Mouse (Mus musculus) E14TG2a.4 (cell line): ENCODE measurements at regions not wholly inside any gene's neighbourhood (a gene's known extent, or its start where the extent isn't known, plus 50 kb on each side); places are given as distances from the start of the nearest gene placed in this dataset.

Experiments
- H3K27me3 ChIP-seq: 2 replicates; pipeline ENCODE4 v1.6.1; 2014; ENCODE audit warnings: low read length, control low read depth; ENCODE audit not compliant: insufficient read depth
- H3K36me3 ChIP-seq: 2 replicates; pipeline ENCODE4 v1.6.1; 2014; ENCODE audit warnings: low read length, control low read depth; ENCODE audit not compliant: insufficient read depth
- H3K4me1 ChIP-seq: replicated peaks from 2 replicates; pipeline ENCODE4 v1.6.1; 2014; ENCODE audit warnings: low read depth, low read length, control low read depth
- H3K4me3 ChIP-seq: replicated peaks from 2 replicates; pipeline ENCODE4 v1.5.1; 2014; ENCODE audit warnings: mild to moderate bottlenecking, low read length
- H3K9me3 ChIP-seq: 2 replicates; pipeline ENCODE4 v1.6.1; 2014; ENCODE audit warnings: low read length, control low read depth
- CTCF ChIP-seq: conservative IDR thresholded peaks from 2 replicates; pipeline ENCODE4 v1.5.1; 2014; ENCODE audit warnings: low read length
- NANOG ChIP-seq: IDR thresholded peaks from 2 replicates; pipeline ENCODE4 v1.6.1; 2014; ENCODE audit warnings: borderline replicate concordance, low read length, mixed read lengths
- POU5F1 ChIP-seq: IDR thresholded peaks from 2 replicates; pipeline ENCODE4 v1.6.1; 2014; ENCODE audit warnings: low read length, borderline replicate concordance

DNA sequence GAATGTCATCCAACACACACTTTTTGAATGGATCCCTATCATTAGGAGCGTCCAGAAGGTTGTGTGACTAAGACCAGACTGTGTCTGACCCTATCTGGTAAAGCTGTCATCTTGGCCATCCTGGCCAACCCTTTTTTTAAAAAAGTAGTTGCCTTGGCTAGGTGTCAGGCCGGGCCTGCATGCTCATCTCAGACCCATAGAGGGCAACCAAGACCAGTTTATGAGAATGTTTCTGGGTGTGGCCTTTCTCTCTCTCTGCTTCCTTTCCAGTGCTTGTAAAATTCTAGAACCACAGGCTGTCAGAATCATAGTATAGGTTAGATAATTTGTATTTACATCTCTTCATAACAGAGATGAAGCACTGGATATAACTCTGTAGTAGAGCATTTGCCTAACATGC is 62.8 kb upstream of the Las1l start:
- Histone ChIP-seq H3K4me3 (no peak overlapping the region), H3K4me1 (no peaks in the 10 kb centered on the region), H3K36me3 (no peaks in the 10 kb centered on the region), H3K27me3 (no peaks in the 10 kb centered on the region), H3K9me3 (peaks cover 5% of the 10 kb centered on the region)
- no peak for TF ChIP-seq POU5F1
- TF ChIP-seq CTCF = peak; percentile 38

DNA sequence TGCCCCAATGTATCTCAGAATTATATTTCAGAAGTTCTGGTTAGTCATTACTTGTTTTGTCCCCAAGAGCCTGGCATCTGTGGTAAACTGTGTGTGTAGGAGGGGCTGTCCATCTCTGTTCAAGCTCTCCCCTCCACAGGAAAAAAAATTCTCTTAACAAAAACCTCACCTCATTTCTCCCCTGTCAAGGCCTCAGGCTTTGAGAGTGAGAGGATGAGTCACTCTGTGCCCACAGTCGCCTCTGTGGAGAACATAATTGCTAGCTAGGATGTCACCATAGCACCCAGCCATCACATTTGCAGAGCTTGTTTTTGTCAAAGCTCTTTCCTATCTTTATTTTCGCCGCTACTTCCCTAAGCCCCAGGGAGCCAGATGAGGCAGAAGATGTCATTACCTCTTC is 63.6 kb upstream of the Las1l start:
- Histone ChIP-seq H3K36me3 (no peaks in the 10 kb centered on the region), H3K27me3 (no peaks in the 10 kb centered on the region), H3K4me3 (no peak overlapping the region), H3K4me1 (no peaks in the 10 kb centered on the region), H3K9me3 (peaks cover 5% of the 10 kb centered on the region)
- TF ChIP-seq POU5F1 (no peak), CTCF (no peak), NANOG (no peak)

DNA sequence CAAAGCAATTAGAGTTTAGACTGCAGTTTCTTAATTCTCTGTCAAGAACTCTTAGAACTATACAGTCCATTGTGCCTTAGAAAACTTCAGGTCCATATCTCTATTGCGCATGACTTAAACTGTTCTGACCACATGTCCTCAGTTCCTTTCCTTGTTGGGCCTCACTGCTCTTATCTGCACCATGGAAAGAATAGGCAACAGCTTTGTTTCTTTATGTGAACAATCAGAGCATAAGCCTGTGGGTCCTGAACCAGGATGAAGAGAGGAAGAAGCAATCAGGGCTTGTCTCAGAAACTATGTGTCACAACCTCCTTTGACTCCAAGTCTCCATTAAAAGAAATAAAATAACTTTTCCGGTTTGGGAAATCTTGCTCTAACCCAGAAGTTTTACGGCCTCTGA is 68.6 kb upstream of the Las1l start:
- Histone ChIP-seq H3K27me3 (no peaks in the 10 kb centered on the region), H3K4me3 (no peak overlapping the region), H3K9me3 (peaks cover 5% of the 10 kb centered on the region), H3K36me3 (no peaks in the 10 kb centered on the region), H3K4me1 (no peaks in the 10 kb centered on the region)
- TF ChIP-seq NANOG (no peak), POU5F1 (no peak), CTCF (no peak)

DNA sequence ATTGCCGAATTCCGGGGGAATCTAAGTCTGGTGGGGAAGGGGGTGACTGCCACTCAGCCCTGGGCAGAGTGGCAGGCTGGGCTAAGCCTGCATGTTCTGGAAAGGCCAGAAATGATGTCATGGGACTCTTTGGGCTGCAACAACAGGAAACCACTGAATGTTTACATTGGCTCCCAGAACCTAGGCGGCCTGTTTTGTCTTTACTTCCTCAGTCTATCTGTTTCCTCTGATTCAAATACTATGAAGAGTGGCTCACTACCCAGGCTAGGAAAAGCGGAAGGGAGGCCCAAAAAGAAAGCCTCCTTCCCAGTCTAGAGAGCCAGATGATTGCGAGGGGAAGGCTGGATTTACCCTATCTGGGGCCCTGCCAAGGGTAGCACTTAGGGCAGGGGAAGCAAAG is 69.1 kb upstream of the Las1l start:
- Histone ChIP-seq H3K4me3 (no peak overlapping the region), H3K27me3 (no peaks in the 10 kb centered on the region), H3K36me3 (no peaks in the 10 kb centered on the region), H3K4me1 (no peaks in the 10 kb centered on the region), H3K9me3 (peaks cover 5% of the 10 kb centered on the region)
- TF ChIP-seq NANOG = no peak
- no peak for TF ChIP-seq CTCF
- no peak for TF ChIP-seq POU5F1

DNA sequence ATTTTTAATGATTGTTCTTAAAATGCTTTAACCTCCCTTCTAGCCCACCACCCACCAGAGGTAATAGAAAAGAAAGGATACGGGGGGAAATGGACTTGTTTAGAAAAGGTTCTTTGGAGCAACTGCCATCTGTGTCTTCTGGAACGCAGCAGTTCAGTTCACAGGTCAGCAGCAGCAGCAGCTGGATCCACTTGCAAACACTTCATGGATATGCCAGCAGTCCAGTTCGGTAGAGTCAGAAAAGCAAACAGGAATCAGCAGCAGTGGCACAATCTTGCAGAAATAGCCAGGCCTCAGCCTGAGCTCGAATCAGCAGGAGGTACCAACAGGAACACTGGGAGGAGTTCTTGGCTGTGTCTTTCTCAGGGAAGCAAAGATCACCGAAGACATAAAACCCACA is 64.3 kb upstream of the Msn start:
- Histone ChIP-seq H3K4me3 (no peak overlapping the region), H3K27me3 (no peaks in the 10 kb centered on the region), H3K9me3 (no peaks in the 10 kb centered on the region), H3K4me1 (no peaks in the 10 kb centered on the region), H3K36me3 (no peaks in the 10 kb centered on the region)
- TF ChIP-seq NANOG (no peak), CTCF (no peak), POU5F1 (no peak)

DNA sequence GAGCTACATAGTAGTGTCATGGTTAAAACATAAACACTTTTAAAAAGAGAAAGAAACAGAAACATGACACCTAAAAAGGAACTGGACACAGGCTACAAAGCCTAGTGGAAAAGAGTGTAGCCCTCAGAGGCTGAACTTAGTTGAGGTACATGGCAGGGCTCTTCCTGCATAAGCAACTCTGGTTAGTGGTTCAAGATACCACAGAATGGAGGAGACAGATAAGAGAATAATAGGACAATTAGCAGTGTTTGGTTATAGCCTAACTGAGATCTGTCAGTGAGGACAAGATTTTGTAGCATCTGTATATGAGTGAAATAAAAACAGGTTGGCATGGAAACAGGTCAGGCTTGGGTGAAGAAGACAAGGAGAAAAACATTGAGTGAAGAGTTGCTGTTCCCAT is 60.5 kb upstream of the Msn start:
- Histone ChIP-seq H3K27me3 (no peaks in the 10 kb centered on the region), H3K4me3 (no peak overlapping the region), H3K4me1 (no peaks in the 10 kb centered on the region), H3K36me3 (no peaks in the 10 kb centered on the region), H3K9me3 (no peaks in the 10 kb centered on the region)
- no peak for TF ChIP-seq CTCF
- no peak for TF ChIP-seq NANOG

DNA sequence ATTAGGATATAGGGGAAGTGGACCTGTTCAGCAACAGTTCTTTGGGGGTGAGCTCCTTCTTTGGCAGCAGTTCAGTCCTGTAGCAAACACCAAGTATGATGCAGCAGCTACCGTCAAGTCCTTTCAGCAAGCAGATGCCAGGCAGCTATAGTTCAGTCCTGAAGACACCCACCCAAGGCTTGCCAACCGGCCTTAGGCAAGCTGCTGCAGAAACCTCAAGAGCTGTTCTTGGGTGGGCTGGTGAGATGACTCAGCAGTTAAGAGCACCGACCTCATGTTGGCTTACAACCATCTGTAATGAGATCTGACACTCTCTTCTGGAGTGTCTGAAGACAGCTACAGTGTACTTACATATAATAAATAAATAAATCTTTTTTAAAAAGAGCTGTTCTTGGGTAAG is 53.6 kb upstream of the Msn start:
- Histone ChIP-seq H3K4me1 (no peaks in the 10 kb centered on the region), H3K27me3 (no peaks in the 10 kb centered on the region), H3K36me3 (no peaks in the 10 kb centered on the region), H3K4me3 (no peak overlapping the region), H3K9me3 (no peaks in the 10 kb centered on the region)
- no peak for TF ChIP-seq NANOG
- no peak for TF ChIP-seq POU5F1
- TF ChIP-seq CTCF = no peak
